ENCODE assay signal across 21 mouse cellular contexts in the genomic region with DNA sequence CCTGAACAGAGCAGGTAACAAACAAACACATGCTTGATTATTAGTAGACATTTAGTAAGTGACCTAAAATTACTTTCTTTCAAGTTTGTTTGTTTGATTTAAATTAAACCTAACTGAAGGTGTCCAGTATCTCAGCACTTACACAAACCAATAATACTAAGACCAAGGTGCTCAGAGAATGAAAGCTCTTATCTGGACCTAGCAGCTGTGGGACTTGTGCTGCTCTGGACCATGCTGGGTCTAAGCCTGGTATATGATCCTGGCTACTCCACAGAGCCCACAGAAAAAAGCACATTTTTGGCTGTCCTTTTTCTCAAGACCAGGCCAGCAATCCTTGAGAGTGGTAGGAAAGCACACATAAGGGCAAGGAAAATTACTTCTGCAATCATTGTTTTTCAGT.
DNase-seq lines count a peak whose midpoint lies in the region; ATAC-seq and TF ChIP-seq lines count a peak whose summit lies in the region.
"Had no signal": no experiment of that assay in that cellular context is flagged by ENCODE, and none has a peak within 500 bp of the region (broad histone marks: within the 10 kb centered on the region; RNA-seq: fewer than 3 reads in every experiment).

No protein-coding gene starts in this region.

- H3K4me2 ChIP-seq in forebrain, embryonic 15.5 days (replicated peaks), result no peak overlapping the region
- 0 out of 2 replicates have a peak overlapping the region, but pooled peaks have one; percentile 6 for H3K4me2 ChIP-seq in liver, embryonic 11.5 days
- no peak overlapping the region for H3K4me2 ChIP-seq in liver, postnatal 0 days (ENCODE audit: low read depth, low read length)
- no peak overlapping the region for H3K4me2 ChIP-seq in hindbrain, embryonic 14.5 days (replicated peaks)
- H3K4me2 ChIP-seq: embryonic facial prominence, embryonic 12.5 days; hindbrain, embryonic 15.5 days; lung, embryonic 15.5 days had no signal

- H3K27me3 ChIP-seq in forebrain, embryonic 10.5 days (ENCODE audit: poor library complexity, severe bottlenecking), result no peaks in the 10 kb centered on the region
- no peaks in the 10 kb centered on the region for H3K27me3 ChIP-seq in forebrain, embryonic 15.5 days
- no peaks in the 10 kb centered on the region for H3K27me3 ChIP-seq in liver, embryonic 11.5 days (replicated peaks; ENCODE audit: control insufficient read depth, insufficient read depth, low read length)
- no peaks in the 10 kb centered on the region for H3K27me3 ChIP-seq in liver, postnatal 0 days (ENCODE audit: insufficient read depth, low read length)
- no peaks in the 10 kb centered on the region for H3K27me3 ChIP-seq in hindbrain, embryonic 14.5 days (ENCODE audit: control insufficient read depth, insufficient read depth, low read length)
- H3K27me3 ChIP-seq: embryonic facial prominence, embryonic 12.5 days; hindbrain, embryonic 15.5 days; lung, embryonic 15.5 days; Patski had no signal

- peaks cover 69% of the 10 kb centered on the region for H3K4me1 ChIP-seq in forebrain, embryonic 10.5 days
- peaks cover 48% of the 10 kb centered on the region for H3K4me1 ChIP-seq in forebrain, embryonic 15.5 days
- H3K4me1 ChIP-seq in liver, embryonic 11.5 days (replicated peaks; ENCODE audit: control insufficient read depth, insufficient read depth, low read length), result peaks cover 41% of the 10 kb centered on the region
- 0 out of 2 replicates have a peak, but pooled peaks cover 3% of the 10 kb centered on the region for H3K4me1 ChIP-seq in liver, postnatal 0 days (ENCODE audit: insufficient read depth)
- H3K4me1 ChIP-seq in hindbrain, embryonic 14.5 days (replicated peaks; ENCODE audit: control insufficient read depth, insufficient read depth, low read length), result peaks cover 19% of the 10 kb centered on the region

- H3K36me3 ChIP-seq in forebrain, embryonic 10.5 days (replicated peaks), result peaks cover 3% of the 10 kb centered on the region; the same call in 1 of the 2 replicates
- H3K36me3 ChIP-seq in forebrain, embryonic 15.5 days, result no peaks in the 10 kb centered on the region
- no peaks in the 10 kb centered on the region for H3K36me3 ChIP-seq in liver, embryonic 11.5 days (ENCODE audit: control insufficient read depth, insufficient read depth, low read length)
- H3K36me3 ChIP-seq in liver, postnatal 0 days (replicated peaks; ENCODE audit: insufficient read depth, low read length), result no peaks in the 10 kb centered on the region
- no peaks in the 10 kb centered on the region for H3K36me3 ChIP-seq in hindbrain, embryonic 14.5 days (replicated peaks; ENCODE audit: control insufficient read depth, insufficient read depth)
- H3K36me3 ChIP-seq: embryonic facial prominence, embryonic 12.5 days; heart, embryonic 10.5 days; hindbrain, embryonic 15.5 days; lung, embryonic 15.5 days had no signal

- peak overlapping the region; percentile 60; the same call in 1 of the 2 replicates for H3K27ac ChIP-seq in forebrain, embryonic 10.5 days
- no peak overlapping the region for H3K27ac ChIP-seq in forebrain, embryonic 15.5 days (replicated peaks)
- no peak overlapping the region for H3K27ac ChIP-seq in liver, embryonic 11.5 days (ENCODE audit: low read depth, low read length)
- H3K27ac ChIP-seq in liver, postnatal 0 days (ENCODE audit: low read depth), result no peak overlapping the region
- H3K27ac ChIP-seq in hindbrain, embryonic 14.5 days, result no peak overlapping the region
- H3K27ac ChIP-seq: embryonic facial prominence, embryonic 12.5 days; heart, embryonic 10.5 days; hindbrain, embryonic 15.5 days; kidney, postnatal 0 days; lung, embryonic 15.5 days had no signal

- no peak overlapping the region for H3K4me3 ChIP-seq in forebrain, embryonic 10.5 days
- no peak overlapping the region for H3K4me3 ChIP-seq in forebrain, embryonic 15.5 days
- no peak overlapping the region for H3K4me3 ChIP-seq in liver, embryonic 11.5 days (ENCODE audit: low read depth, low read length)
- no peak overlapping the region for H3K4me3 ChIP-seq in liver, postnatal 0 days (ENCODE audit: low read depth, low read length)
- no peak overlapping the region for H3K4me3 ChIP-seq in hindbrain, embryonic 14.5 days (replicated peaks; ENCODE audit: low read length)
- H3K4me3 ChIP-seq: embryonic facial prominence, embryonic 12.5 days; erythroblast, embryonic 14.5 days; heart, embryonic 10.5 days; hindbrain, embryonic 15.5 days; lung, embryonic 15.5 days had no signal

- no peak for TF ChIP-seq CTCF in liver, postnatal 0 days (IDR thresholded peaks at IDR 0.05; ENCODE audit: low read depth)

- no peak for ATAC-seq in forebrain, embryonic 15.5 days (replicated peaks)
- ATAC-seq in liver, embryonic 11.5 days (replicated peaks; ENCODE audit: low FRiP score), result peak; percentile 95
- peak; percentile 78 for ATAC-seq in liver, postnatal 0 days
- no peak for ATAC-seq in hindbrain, embryonic 14.5 days (ENCODE audit: low FRiP score)
- ATAC-seq: forebrain, postnatal 0 days; Patski had no signal

- peak; percentile 53; the same call in 1 of the 2 replicates for TF ChIP-seq EP300 in liver, postnatal 0 days (IDR thresholded peaks at IDR 0.05; ENCODE audit: low read depth)

- no peak for DNase-seq in forebrain, embryonic 10.5 days (ENCODE audit: extremely low spot score, low spot score)
- DNase-seq in c-Kit-positive CD71-negative TER-119-negative erythroid progenitor cells, embryonic 14.5 days (ENCODE audit: low read depth), result peak; percentile 14
- no peak for DNase-seq in liver, embryonic 11.5 days (ENCODE audit: low spot score)
- DNase-seq in liver, postnatal 0 days, result no peak
- no peak for DNase-seq in cerebellum, adult 8-10 months
- DNase-seq in urinary bladder, postnatal 4 days (ENCODE audit: low spot score in 2 of 2), result no peak
- no peak for DNase-seq in hindbrain, embryonic 14.5 days (ENCODE audit: low spot score)
- DNase-seq: forebrain, postnatal 0 days; heart, postnatal 4 days; kidney, adult 2 months; layer of hippocampus, adult 9-11 months; lung, postnatal 36 days; thymus, postnatal 25 days had no signal

- H3K9me3 ChIP-seq in forebrain, embryonic 10.5 days, result no peaks in the 10 kb centered on the region
- no peaks in the 10 kb centered on the region for H3K9me3 ChIP-seq in forebrain, embryonic 15.5 days
- no peaks in the 10 kb centered on the region for H3K9me3 ChIP-seq in liver, embryonic 11.5 days (ENCODE audit: control insufficient read depth, low read length)
- no peaks in the 10 kb centered on the region for H3K9me3 ChIP-seq in liver, postnatal 0 days (ENCODE audit: low read length)
- no peaks in the 10 kb centered on the region for H3K9me3 ChIP-seq in hindbrain, embryonic 14.5 days (ENCODE audit: control insufficient read depth, low read length)
- H3K9me3 ChIP-seq: embryonic facial prominence, embryonic 12.5 days; heart, embryonic 10.5 days; hindbrain, embryonic 15.5 days; lung, embryonic 15.5 days had no signal

- no peak overlapping the region for H3K9ac ChIP-seq in forebrain, embryonic 15.5 days (replicated peaks)
- H3K9ac ChIP-seq in liver, embryonic 11.5 days (ENCODE audit: low read depth, low read length), result peak overlapping the region; percentile 10; the same call in 1 of the 2 replicates
- H3K9ac ChIP-seq in liver, postnatal 0 days (replicated peaks), result no peak overlapping the region
- H3K9ac ChIP-seq in hindbrain, embryonic 14.5 days, result no peak overlapping the region
- H3K9ac ChIP-seq: embryonic facial prominence, embryonic 12.5 days; forebrain, postnatal 0 days; hindbrain, embryonic 15.5 days; lung, embryonic 15.5 days had no signal

Comparison
In these comparisons a context has a peak if more than half of its experiments do, and no peak if none do; other contexts are left out.
1. ATAC-seq: peak in liver, embryonic 11.5 days (single experiment) and liver, postnatal 0 days (single experiment); none in forebrain, embryonic 15.5 days (single experiment) and hindbrain, embryonic 14.5 days (single experiment).